Mouse (Mus musculus) adrenal gland, postnatal 0 days (tissue): Measurements from ENCODE around the gene Vmn2r67. TPM values are rescaled to one million over a fixed set of nuclear protein-coding genes. Genes with fewer than 3 reads are reported as not detected.

Experiments used
- polyA plus RNA-seq: library from polyadenylated mRNA; unstranded; fragments of >200 nt; fragmentation: Nextera tagmentation; extraction: Ambion mirVana; gene quantifications from 2 replicates; pipeline ENCODE4 v1.2.1, GENCODE M21; 2015

Vmn2r67 gene
- polyA plus RNA-seq = not detected in 2 replicates

DNA sequence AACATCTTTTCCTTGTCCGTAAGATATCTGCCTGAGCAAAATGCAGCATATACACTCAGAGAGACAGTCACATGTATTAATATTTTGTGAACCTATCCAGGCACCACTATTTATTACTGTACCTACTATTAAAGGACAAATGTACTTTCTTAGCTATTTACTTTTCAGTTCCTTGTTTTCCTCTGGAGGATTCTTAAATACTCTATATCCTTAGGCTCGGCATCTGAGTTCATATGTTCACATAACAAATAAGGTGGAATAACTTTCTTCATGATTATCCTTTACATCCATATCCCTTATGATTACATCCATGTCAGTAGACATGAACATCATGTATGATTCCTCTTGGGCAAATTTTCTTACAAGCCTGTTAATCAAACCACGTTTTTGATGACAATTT lies at the start of gene Vmn2r67:
Vmn2r67 (minus strand) TSS at position 101 of the 400 bp plus-strand sequence.

Other genes with a start within 250 kb of the Vmn2r67 start
- gene Vmn2r65, start 191.9 kb downstream of the Vmn2r67 start, polyA plus RNA-seq = not detected in 2 replicates
- not detected in 2 replicates for gene Vmn2r66, start 143.7 kb downstream of the Vmn2r67 start, polyA plus RNA-seq
- not detected in 2 replicates for gene Vmn2r68, start 81.8 kb upstream of the Vmn2r67 start, polyA plus RNA-seq